Mouse (Mus musculus): ENCODE measurements around the gene Sec14l1. TPM values are rescaled to one million over a fixed set of nuclear protein-coding genes. Genes with fewer than 3 reads are reported as not detected.
A peak's percentile ranks its signal among the peaks of the same experiment; 100 is the strongest.

Sec14l1 gene
- polyA plus RNA-seq, 1 experiment from 2014 or later: 60.7 TPM

DNA sequence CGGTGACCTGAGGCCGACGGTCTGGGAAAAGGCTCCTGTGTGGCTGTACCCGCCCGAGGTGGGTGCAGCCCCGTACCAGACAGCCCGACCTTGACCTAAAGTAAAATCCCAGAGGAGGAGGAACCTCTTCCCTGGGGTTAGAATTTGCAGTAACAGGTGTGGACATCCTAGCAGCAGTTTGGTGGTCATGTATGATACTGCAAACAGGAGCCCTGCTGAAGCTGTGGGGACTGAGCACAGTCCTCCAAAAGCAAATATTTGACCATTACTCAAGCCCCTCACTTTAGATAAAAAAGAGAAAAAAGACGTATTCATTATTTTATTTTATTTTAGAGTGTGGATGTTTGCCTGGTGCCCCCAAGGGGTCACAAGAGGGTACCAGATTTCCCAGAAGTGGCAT is 37.7 kb upstream of the Sec14l1 start:
- WGBS: 4% methylated on average over 8 of the region's 8 CpGs

DNA sequence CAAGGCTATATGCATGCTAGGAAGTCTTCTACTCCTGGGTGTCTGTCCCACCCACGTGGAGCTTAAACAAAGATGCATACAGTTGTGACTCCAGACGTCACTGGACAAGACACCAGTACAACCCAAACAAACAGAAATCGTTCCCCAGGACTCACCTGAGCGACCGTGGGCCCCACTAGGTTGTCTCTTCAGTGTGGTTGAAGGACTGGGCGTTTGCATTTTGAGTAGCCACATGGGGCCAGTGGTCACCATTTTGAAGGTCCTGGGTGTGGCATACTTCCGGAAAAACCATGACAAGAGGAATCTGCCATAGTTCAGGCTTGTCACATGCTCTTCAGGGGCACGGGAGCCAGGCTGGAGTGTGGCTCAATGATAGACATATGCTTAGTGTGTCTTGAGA is 37.1 kb upstream of the Sec14l1 start:
- H3K27me3 ChIP-seq (ENCODE audit: control insufficient read depth, insufficient read depth, low read depth, low read length): no peaks in the 10 kb centered on the region
- WGBS: 84% methylated on average over 8 of the region's 8 CpGs
- ATAC-seq: no peak
- peak overlapping the region; percentile 81; the same call in 1 of the 2 replicates for H3K4me2 ChIP-seq (ENCODE audit: low read length)
- H3K9ac ChIP-seq (ENCODE audit: low read depth, low read length): no peak overlapping the region
- H3K9me3 ChIP-seq (replicated peaks; ENCODE audit: control insufficient read depth, low read length, poor library complexity, severe bottlenecking): no peaks in the 10 kb centered on the region
- H3K27ac ChIP-seq (ENCODE audit: low read length): no peak overlapping the region
- H3K4me1 ChIP-seq (ENCODE audit: control insufficient read depth, insufficient read depth, low read length): peaks cover 27% of the 10 kb centered on the region
- no peak overlapping the region for H3K4me3 ChIP-seq (ENCODE audit: low read depth, low read length)
- peaks cover 15% of the 10 kb centered on the region for H3K36me3 ChIP-seq (ENCODE audit: control insufficient read depth, insufficient read depth, low read length)

More for the DNA sequence above, 37.7 kb upstream of the Sec14l1 start:
- Histone ChIP-seq H3K27me3 (ENCODE audit: control insufficient read depth, insufficient read depth, low read depth, low read length) (no peaks in the 10 kb centered on the region), H3K4me3 (ENCODE audit: low read depth, low read length) (peak overlapping the region; percentile 81), H3K27ac (ENCODE audit: low read length) (peak overlapping the region; percentile 81), H3K9ac (ENCODE audit: low read depth, low read length) (peak overlapping the region; percentile 93), H3K36me3 (ENCODE audit: control insufficient read depth, insufficient read depth, low read length) (peaks cover 15% of the 10 kb centered on the region), H3K9me3 (replicated peaks; ENCODE audit: control insufficient read depth, low read length, poor library complexity, severe bottlenecking) (no peaks in the 10 kb centered on the region), H3K4me1 (ENCODE audit: control insufficient read depth, insufficient read depth, low read length) (peaks cover 25% of the 10 kb centered on the region), H3K4me2 (ENCODE audit: low read length) (peak overlapping the region; percentile 81)
- 0 out of 2 replicates have a peak, but pooled peaks have one; percentile 18 for ATAC-seq

DNA sequence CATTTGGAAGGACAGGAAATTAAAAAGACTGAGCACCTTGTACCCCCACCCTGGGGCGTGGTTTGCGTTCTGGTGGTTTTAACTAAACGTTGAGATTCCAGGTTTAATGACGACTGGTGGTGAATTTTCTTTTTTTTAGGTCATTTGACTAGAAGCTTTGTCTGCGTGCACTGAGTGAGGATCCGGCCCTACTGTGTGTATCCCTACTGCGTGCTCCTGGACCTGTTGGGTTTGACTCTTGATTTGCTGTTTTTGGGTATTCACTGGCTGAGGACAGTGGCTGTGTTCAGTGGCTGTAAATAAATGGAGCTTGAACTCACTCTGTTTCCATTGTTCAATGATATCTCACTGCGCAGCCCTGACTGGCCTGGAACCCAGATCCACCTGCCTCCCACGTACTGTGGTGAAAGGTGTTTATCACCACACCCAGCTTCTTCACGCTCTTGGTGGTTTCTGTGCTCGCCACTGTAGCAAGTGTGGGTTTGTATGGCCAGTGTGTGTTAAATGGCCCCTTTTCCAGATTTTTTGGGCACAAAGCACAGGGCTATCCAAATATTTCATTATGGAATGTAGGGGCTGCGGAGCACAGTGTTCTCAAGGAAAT is 36.2 kb upstream of the Sec14l1 start:
- H3K27ac ChIP-seq (ENCODE audit: low read length): no peak overlapping the region
- peaks cover 27% of the 10 kb centered on the region for H3K4me1 ChIP-seq (ENCODE audit: control insufficient read depth, insufficient read depth, low read length)
- H3K4me3 ChIP-seq (ENCODE audit: low read depth, low read length): no peak overlapping the region
- peaks cover 15% of the 10 kb centered on the region for H3K36me3 ChIP-seq (ENCODE audit: control insufficient read depth, insufficient read depth, low read length)
- H3K9me3 ChIP-seq (replicated peaks; ENCODE audit: control insufficient read depth, low read length, poor library complexity, severe bottlenecking): no peaks in the 10 kb centered on the region
- ATAC-seq: no peak
- 94% methylated on average over 12 of the region's 12 CpGs for WGBS
- no peak overlapping the region for H3K9ac ChIP-seq (ENCODE audit: low read depth, low read length)
- no peak overlapping the region for H3K4me2 ChIP-seq (ENCODE audit: low read length)
- H3K27me3 ChIP-seq (ENCODE audit: control insufficient read depth, insufficient read depth, low read depth, low read length): no peaks in the 10 kb centered on the region

DNA sequence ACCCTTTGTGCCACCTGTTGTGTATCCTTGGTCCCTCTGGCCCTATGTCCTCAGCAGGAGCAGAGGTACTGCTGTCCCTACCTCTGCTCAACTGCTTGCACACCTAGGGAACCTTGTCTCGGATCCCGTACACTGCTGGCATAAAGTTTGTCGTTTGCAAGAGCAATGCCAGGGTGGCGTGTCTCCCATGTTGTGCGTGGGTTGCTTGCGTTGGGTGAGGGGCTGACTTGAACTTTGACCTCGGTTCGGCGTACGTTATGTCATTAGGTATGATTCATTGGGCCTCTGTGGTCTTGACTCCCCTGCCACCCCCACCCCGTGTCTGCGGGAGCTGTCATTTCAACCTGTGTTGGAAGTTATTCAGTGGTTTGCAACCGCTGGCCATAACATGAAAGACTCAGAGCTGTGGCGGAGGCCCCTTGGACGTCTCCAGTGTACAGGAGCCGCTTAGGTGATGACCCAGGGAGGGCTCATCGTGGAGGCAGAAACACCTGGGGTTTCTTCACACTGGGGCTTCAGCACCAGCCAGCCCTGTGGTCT is 35.2 kb upstream of the Sec14l1 start:
- H3K36me3 ChIP-seq (ENCODE audit: control insufficient read depth, insufficient read depth, low read length): peaks cover 15% of the 10 kb centered on the region
- no peak overlapping the region for H3K27ac ChIP-seq (ENCODE audit: low read length)
- no peak overlapping the region for H3K4me3 ChIP-seq (ENCODE audit: low read depth, low read length)
- WGBS: 92% methylated on average over 17 of the region's 17 CpGs
- H3K9ac ChIP-seq (ENCODE audit: low read depth, low read length): no peak overlapping the region
- ATAC-seq: no peak
- no peaks in the 10 kb centered on the region for H3K9me3 ChIP-seq (replicated peaks; ENCODE audit: control insufficient read depth, low read length, poor library complexity, severe bottlenecking)
- no peaks in the 10 kb centered on the region for H3K27me3 ChIP-seq (ENCODE audit: control insufficient read depth, insufficient read depth, low read depth, low read length)
- H3K4me1 ChIP-seq (ENCODE audit: control insufficient read depth, insufficient read depth, low read length): peaks cover 27% of the 10 kb centered on the region
- H3K4me2 ChIP-seq (ENCODE audit: low read length): no peak overlapping the region

DNA sequence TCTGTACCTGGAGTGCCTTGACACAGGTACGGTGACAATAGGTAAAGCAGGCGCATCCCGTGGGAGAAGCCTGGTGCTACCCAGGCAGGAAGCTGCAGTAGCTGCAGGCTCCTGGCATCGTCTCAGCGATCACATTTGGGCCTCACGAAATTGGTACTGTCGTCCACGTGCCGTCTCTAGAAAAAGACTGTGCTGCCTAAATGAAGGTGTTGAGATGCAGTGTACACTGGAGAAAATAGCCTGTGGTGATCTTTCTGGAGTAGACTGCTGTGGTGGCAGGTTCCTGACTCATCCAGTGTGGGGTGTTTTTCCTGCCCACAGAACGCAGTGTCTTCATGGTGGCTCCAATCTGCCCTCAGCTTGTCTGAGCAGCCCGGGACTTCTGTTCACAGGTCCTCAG is 34.8 kb upstream of the Sec14l1 start:
- H3K27me3 ChIP-seq (ENCODE audit: control insufficient read depth, insufficient read depth, low read depth, low read length): no peaks in the 10 kb centered on the region
- no peak overlapping the region for H3K4me2 ChIP-seq (ENCODE audit: low read length)
- H3K27ac ChIP-seq (ENCODE audit: low read length): no peak overlapping the region
- no peak for ATAC-seq
- H3K4me3 ChIP-seq (ENCODE audit: low read depth, low read length): no peak overlapping the region
- H3K9me3 ChIP-seq (replicated peaks; ENCODE audit: control insufficient read depth, low read length, poor library complexity, severe bottlenecking): no peaks in the 10 kb centered on the region
- no peak overlapping the region for H3K9ac ChIP-seq (ENCODE audit: low read depth, low read length)
- peaks cover 15% of the 10 kb centered on the region for H3K36me3 ChIP-seq (ENCODE audit: control insufficient read depth, insufficient read depth, low read length)
- H3K4me1 ChIP-seq (ENCODE audit: control insufficient read depth, insufficient read depth, low read length): peaks cover 27% of the 10 kb centered on the region
- 94% methylated on average over 11 of the region's 11 CpGs for WGBS

DNA sequence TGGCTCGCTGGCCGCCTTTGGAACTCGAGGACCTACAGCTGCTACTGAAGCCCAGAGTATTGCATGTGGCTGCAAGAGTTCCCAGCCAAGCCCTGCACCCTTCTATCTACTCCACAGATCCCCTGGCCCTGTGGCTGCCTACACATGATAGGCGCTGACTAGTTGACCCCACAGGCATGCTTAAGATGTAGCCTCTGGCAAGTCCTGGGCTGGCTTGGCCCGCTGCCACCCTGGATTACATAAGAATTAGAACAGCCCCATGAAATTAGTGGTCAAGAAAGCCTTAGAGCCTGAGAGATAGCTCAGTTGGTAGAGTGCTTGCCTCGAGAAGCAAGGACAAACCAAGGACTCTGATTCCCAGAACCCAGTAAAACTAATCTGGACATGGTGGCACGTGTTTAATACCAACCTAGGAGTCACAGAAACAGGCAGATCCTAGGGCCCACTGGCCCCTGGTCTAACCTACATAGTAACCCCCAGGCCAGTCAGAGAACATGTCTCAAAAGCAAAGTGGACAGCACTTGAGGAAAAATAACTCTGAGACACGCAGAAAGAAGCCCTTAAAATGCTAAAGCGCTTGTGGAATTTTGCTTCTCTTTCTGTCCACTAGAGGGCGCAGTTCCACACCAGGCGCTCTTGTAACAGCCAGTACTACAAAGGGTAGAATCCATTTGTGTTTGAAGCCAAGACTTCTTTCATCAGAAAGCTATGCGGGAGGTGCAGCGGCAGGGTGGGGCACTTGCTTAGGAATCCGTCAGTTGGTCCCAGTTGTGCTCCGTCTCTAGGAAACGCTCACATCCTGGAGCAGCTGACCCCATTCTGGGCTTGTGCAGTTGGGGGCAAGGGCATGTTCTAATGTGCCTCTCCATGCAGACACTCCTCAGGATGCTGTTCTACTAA is 33.6 kb upstream of the Sec14l1 start:
- no peaks in the 10 kb centered on the region for H3K9me3 ChIP-seq (replicated peaks; ENCODE audit: control insufficient read depth, low read length, poor library complexity, severe bottlenecking)
- H3K36me3 ChIP-seq (ENCODE audit: control insufficient read depth, insufficient read depth, low read length): peaks cover 15% of the 10 kb centered on the region
- WGBS: 27% methylated on average over 16 of the region's 16 CpGs
- peaks cover 22% of the 10 kb centered on the region for H3K4me1 ChIP-seq (ENCODE audit: control insufficient read depth, insufficient read depth, low read length)
- peak overlapping the region; percentile 8; the same call in 1 of the 2 replicates for H3K9ac ChIP-seq (ENCODE audit: low read depth, low read length)
- H3K27me3 ChIP-seq (ENCODE audit: control insufficient read depth, insufficient read depth, low read depth, low read length): no peaks in the 10 kb centered on the region
- ATAC-seq: peak; percentile 61; the same call in 1 of the 2 replicates
- peak overlapping the region; percentile 38; the same call in 1 of the 2 replicates for H3K27ac ChIP-seq (ENCODE audit: low read length)
- H3K4me3 ChIP-seq (ENCODE audit: low read depth, low read length): no peak overlapping the region
- H3K4me2 ChIP-seq (ENCODE audit: low read length): peak overlapping the region; percentile 41

DNA sequence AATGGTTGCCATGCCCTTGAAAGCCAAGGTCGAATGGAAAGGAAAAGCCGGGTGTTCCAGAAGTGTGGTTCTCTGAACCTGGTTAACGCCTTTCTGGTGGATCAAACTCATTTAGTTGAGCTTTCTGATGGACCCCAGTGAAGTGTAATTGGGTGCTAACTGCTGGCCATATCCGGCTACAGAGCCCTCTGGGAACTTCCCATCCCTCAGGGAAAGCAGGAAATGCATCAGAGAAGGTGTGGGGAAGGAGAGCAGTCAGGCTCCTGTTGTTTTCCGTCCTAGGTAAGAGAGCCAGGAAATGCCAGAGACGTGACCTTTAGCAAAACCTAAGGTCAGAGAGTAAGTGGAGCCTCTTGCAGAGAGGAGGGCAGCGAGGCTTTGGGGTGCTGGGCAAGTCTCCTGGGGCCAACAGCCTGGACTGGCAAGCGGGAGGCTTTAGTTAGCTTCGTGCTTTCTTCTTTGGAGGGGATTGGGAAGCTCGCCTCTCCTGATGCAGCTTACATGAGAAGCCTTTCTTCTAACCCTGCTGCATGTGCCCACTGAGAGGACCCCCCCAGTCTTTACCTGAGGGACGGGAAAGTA is 32.5 kb upstream of the Sec14l1 start:
- Histone ChIP-seq H3K27me3 (ENCODE audit: control insufficient read depth, insufficient read depth, low read depth, low read length) (no peaks in the 10 kb centered on the region), H3K36me3 (ENCODE audit: control insufficient read depth, insufficient read depth, low read length) (peaks cover 15% of the 10 kb centered on the region), H3K4me1 (ENCODE audit: control insufficient read depth, insufficient read depth, low read length) (peaks cover 19% of the 10 kb centered on the region), H3K27ac (ENCODE audit: low read length) (peak overlapping the region; percentile 38; the same call in 1 of the 2 replicates), H3K9ac (ENCODE audit: low read depth, low read length) (no peak overlapping the region), H3K4me2 (ENCODE audit: low read length) (no peak overlapping the region), H3K9me3 (replicated peaks; ENCODE audit: control insufficient read depth, low read length, poor library complexity, severe bottlenecking) (no peaks in the 10 kb centered on the region), H3K4me3 (ENCODE audit: low read depth, low read length) (no peak overlapping the region)
- WGBS: 85% methylated on average over 11 of the region's 11 CpGs
- no peak for ATAC-seq

DNA sequence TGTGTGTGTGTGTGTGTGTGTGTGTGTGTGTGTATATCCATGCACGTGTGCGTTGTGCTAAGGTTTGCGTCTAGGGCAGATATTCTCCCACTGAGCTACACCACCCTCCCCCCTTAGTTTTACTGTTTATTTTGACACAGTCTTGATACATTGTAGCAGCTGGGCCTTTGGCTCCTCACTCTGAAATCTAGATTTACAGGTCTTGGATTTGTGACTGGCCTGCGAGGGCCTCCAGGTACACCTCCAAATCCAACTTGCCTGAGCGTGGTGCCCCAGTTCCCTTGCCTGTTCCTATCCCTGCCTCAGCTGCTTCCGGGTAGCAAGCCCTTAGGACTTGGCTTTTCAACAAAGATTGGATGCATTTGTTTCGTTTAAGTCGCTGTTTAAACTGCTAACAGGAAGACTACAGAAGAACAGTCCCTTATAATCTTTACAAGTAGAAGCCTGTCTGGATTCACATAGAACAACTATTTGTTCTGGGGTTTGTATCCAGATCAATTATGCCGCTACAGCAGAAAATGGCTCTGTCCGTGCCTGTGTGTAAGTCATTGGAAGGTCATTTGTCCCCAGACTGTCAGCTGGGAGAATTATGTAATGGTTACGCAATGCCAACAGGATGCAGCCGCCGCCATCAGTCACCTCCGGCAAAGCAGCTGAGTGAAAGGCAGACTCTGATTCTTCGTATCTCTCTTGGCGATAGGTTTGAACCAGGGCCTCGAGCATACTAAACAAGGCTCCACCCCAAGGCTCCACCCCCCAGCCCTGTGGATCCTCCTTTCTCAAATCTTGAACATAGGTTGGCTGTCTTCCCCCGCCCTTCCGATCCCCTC is 31.7 kb upstream of the Sec14l1 start:
- no peak overlapping the region for H3K27ac ChIP-seq (ENCODE audit: low read length)
- 93% methylated on average over 19 of the region's 19 CpGs for WGBS
- H3K36me3 ChIP-seq (ENCODE audit: control insufficient read depth, insufficient read depth, low read length): peaks cover 15% of the 10 kb centered on the region
- no peak overlapping the region for H3K4me2 ChIP-seq (ENCODE audit: low read length)
- H3K4me3 ChIP-seq (ENCODE audit: low read depth, low read length): no peak overlapping the region
- H3K4me1 ChIP-seq (ENCODE audit: control insufficient read depth, insufficient read depth, low read length): peaks cover 13% of the 10 kb centered on the region
- no peaks in the 10 kb centered on the region for H3K9me3 ChIP-seq (replicated peaks; ENCODE audit: control insufficient read depth, low read length, poor library complexity, severe bottlenecking)
- no peak for ATAC-seq
- H3K9ac ChIP-seq (ENCODE audit: low read depth, low read length): no peak overlapping the region
- H3K27me3 ChIP-seq (ENCODE audit: control insufficient read depth, insufficient read depth, low read depth, low read length): no peaks in the 10 kb centered on the region
